17 mouse cellular contexts compared by ENCODE assay signal in genomic region chr15:10738354-10739142, GRCm38 (mm10). TPM values are rescaled to one million over a fixed set of nuclear protein-coding genes. Genes with fewer than 3 reads are reported as not detected.
A peak's percentile ranks its signal among the peaks of the same experiment; 100 is the strongest.
DNase-seq lines count a peak whose midpoint lies in the region; ATAC-seq and TF ChIP-seq lines count a peak whose summit lies in the region.
"Had no signal": no experiment of that assay in that cellular context is flagged by ENCODE, and none has a peak within 500 bp of the region (broad histone marks: within the 10 kb centered on the region; RNA-seq: fewer than 3 reads in every experiment).

No protein-coding gene starts in this region.

- no peak for TF ChIP-seq EP300 in heart, adult 2 months (IDR thresholded peaks at IDR 0.05; ENCODE audit: insufficient read depth, low read depth, low read length)

- H3K27me3 ChIP-seq in heart, adult 2 months (ENCODE audit: control insufficient read depth, insufficient read depth, low read length) = no peaks in the 10 kb centered on the region
- no peaks in the 10 kb centered on the region for H3K27me3 ChIP-seq in limb, embryonic 14.5 days (ENCODE audit: control insufficient read depth, insufficient read depth, low read length)
- no peaks in the 10 kb centered on the region for H3K27me3 ChIP-seq in limb, embryonic 10.5 days (ENCODE audit: low read depth, poor library complexity, severe bottlenecking)
- no peaks in the 10 kb centered on the region for H3K27me3 ChIP-seq in small intestine, adult 2 months (ENCODE audit: control insufficient read depth, insufficient read depth, low read length)
- H3K27me3 ChIP-seq: liver, embryonic 13.5 days had no signal

- no peaks in the 10 kb centered on the region for H3K79me2 ChIP-seq in heart, adult 2 months (replicated peaks; ENCODE audit: control insufficient read depth, insufficient read depth, low read length)

- H3K4me1 ChIP-seq in heart, adult 2 months (ENCODE audit: control insufficient read depth, insufficient read depth, low read length) = peaks cover 2% of the 10 kb centered on the region
- peaks cover 6% of the 10 kb centered on the region for H3K4me1 ChIP-seq in limb, embryonic 14.5 days (ENCODE audit: control insufficient read depth, insufficient read depth, low read length)
- 0 out of 2 replicates have a peak, but pooled peaks cover 3% of the 10 kb centered on the region for H3K4me1 ChIP-seq in limb, embryonic 10.5 days
- H3K4me1 ChIP-seq in small intestine, adult 2 months (ENCODE audit: control insufficient read depth, insufficient read depth, insufficient read length, low read length) = no peaks in the 10 kb centered on the region
- H3K4me1 ChIP-seq: liver, embryonic 13.5 days had no signal

- no peak for ATAC-seq in limb, embryonic 14.5 days (ENCODE audit: low FRiP score, low read depth)
- ATAC-seq: forebrain, embryonic 14.5 days; hindbrain, embryonic 16.5 days had no signal

- TF ChIP-seq CTCF in heart, adult 2 months (IDR thresholded peaks at IDR 0.05) = no peak
- no peak for TF ChIP-seq CTCF in small intestine, adult 2 months (IDR thresholded peaks at IDR 0.05; ENCODE audit: extremely low read depth, insufficient read length, insufficient replicate concordance, low read depth, low read length)

- no peak overlapping the region for H3K4me3 ChIP-seq in heart, adult 2 months
- H3K4me3 ChIP-seq in limb, embryonic 14.5 days (replicated peaks; ENCODE audit: low read length) = no peak overlapping the region
- H3K4me3 ChIP-seq in limb, embryonic 10.5 days = no peak overlapping the region
- no peak overlapping the region for H3K4me3 ChIP-seq in small intestine, adult 2 months (ENCODE audit: low read depth, low read length)
- H3K4me3 ChIP-seq: heart, embryonic 15.5 days; liver, embryonic 13.5 days; megakaryocyte, embryonic 14.5 days had no signal

- no peak overlapping the region for H3K4me2 ChIP-seq in limb, embryonic 14.5 days (replicated peaks; ENCODE audit: low read depth, low read length, severe bottlenecking)
- H3K4me2 ChIP-seq: heart, embryonic 15.5 days; liver, embryonic 13.5 days had no signal

- no peak for DNase-seq in heart, adult 2 months
- no peak for DNase-seq in heart, postnatal 10 days
- no peak for DNase-seq in limb, embryonic 14.5 days (ENCODE audit: low spot score)
- no peak for DNase-seq in limb, embryonic 10.5 days (ENCODE audit: low spot score)
- DNase-seq in kidney, postnatal 25 days = peak; percentile 36 to 55
- DNase-seq in thymus, postnatal 4 days = no peak
- no peak for DNase-seq in liver
- DNase-seq: cerebellum, adult 9-11 months; gastrocnemius, postnatal 36 days; liver, embryonic 13.5 days; retina, postnatal 1 day; thymus, adult 18-20 months had no signal

- no peak overlapping the region for H3K9ac ChIP-seq in heart, adult 2 months (ENCODE audit: low read depth, low read length)
- no peak overlapping the region for H3K9ac ChIP-seq in limb, embryonic 14.5 days (ENCODE audit: low read depth, low read length, severe bottlenecking)
- H3K9ac ChIP-seq: heart, embryonic 15.5 days; liver, embryonic 13.5 days had no signal

- WGBS in heart, adult 2 months = 44% methylated on average over 6 of the region's 6 CpGs
- 74% methylated on average over 6 of the region's 6 CpGs for WGBS in limb, embryonic 14.5 days
- 80% methylated on average over 6 of the region's 6 CpGs for WGBS in limb, embryonic 10.5 days
- 58% methylated on average over 6 of the region's 6 CpGs for WGBS in small intestine, adult 2 months

- no peaks in the 10 kb centered on the region for H3K9me3 ChIP-seq in limb, embryonic 14.5 days (ENCODE audit: control insufficient read depth, low read length)
- no peaks in the 10 kb centered on the region for H3K9me3 ChIP-seq in limb, embryonic 10.5 days (replicated peaks)
- H3K9me3 ChIP-seq: heart, embryonic 15.5 days; liver, embryonic 13.5 days; megakaryocyte, embryonic 14.5 days had no signal

- peak overlapping the region; percentile 7; the same call in 1 of the 2 replicates for H3K27ac ChIP-seq in heart, adult 2 months
- peak overlapping the region; percentile 14 for H3K27ac ChIP-seq in limb, embryonic 14.5 days (replicated peaks; ENCODE audit: low read depth, low read length)
- H3K27ac ChIP-seq in limb, embryonic 10.5 days = no peak overlapping the region
- H3K27ac ChIP-seq in small intestine, adult 2 months (ENCODE audit: insufficient read depth, low read depth, low read length) = peak overlapping the region; percentile 54; the same call in 1 of the 2 replicates
- H3K27ac ChIP-seq: heart, embryonic 15.5 days; liver, embryonic 13.5 days had no signal

- intact Hi-C loops in heart, adult 2 months (cut with DNase I) = no loop called here
- intact Hi-C loops in heart, postnatal 10 days (cut with DNase I) = no loop called here

- no peak for TF ChIP-seq POLR2A in heart, adult 2 months (IDR thresholded peaks at IDR 0.05; ENCODE audit: insufficient read depth, low read depth, low read length)
- no peak for TF ChIP-seq POLR2A in limb, embryonic 14.5 days (IDR thresholded peaks at IDR 0.05; ENCODE audit: borderline replicate concordance, extremely low read depth, insufficient read depth, insufficient read length)
- no peak for TF ChIP-seq POLR2A in small intestine, adult 2 months (IDR thresholded peaks at IDR 0.05; ENCODE audit: low read depth, low read length)

- 0 out of 2 replicates have a peak, but pooled peaks cover 2% of the 10 kb centered on the region for H3K36me3 ChIP-seq in heart, adult 2 months (ENCODE audit: control insufficient read depth, insufficient read depth, low read length)
- H3K36me3 ChIP-seq in limb, embryonic 14.5 days (ENCODE audit: control insufficient read depth, insufficient read depth, low read length) = no peaks in the 10 kb centered on the region
- no peaks in the 10 kb centered on the region for H3K36me3 ChIP-seq in limb, embryonic 10.5 days
- H3K36me3 ChIP-seq in small intestine, adult 2 months (ENCODE audit: control insufficient read depth, insufficient read depth, low read length) = no peaks in the 10 kb centered on the region
- H3K36me3 ChIP-seq: heart, embryonic 15.5 days; liver, embryonic 13.5 days had no signal

RNA-seq across cellular contexts. Expression of gene Rai14, which starts 24.1 kb away (rescaled TPM):
- total RNA-seq in heart, adult 2 months (2021) = 1 to 10 TPM; 3.7 to 4.3 TPM
- 1.1 and 1.5 TPM in 2 replicates for polyA plus RNA-seq in heart, adult 2 months (2012; rRNA removed)
- total RNA-seq in heart, postnatal 10 days (2021) = 10 to 100 TPM in 1 of 2 experiments, 1 to 10 TPM in 1; 9.7 to 11.0 TPM
- polyA plus RNA-seq in limb, embryonic 14.5 days (2012; rRNA removed) = 38.6 and 44.6 TPM in 2 replicates
- polyA plus RNA-seq in limb, embryonic 14.5 days (2014; fragmentation: Nextera tagmentation; extraction: Ambion mirVana) = 57.2 and 66.4 TPM in 2 replicates
- polyA plus RNA-seq in limb, embryonic 10.5 days (2016; fragmentation: Nextera tagmentation; extraction: Ambion mirVana) = 50.5 and 64.8 TPM in 2 replicates
- 0.63 and 2.1 TPM in 2 replicates for polyA plus RNA-seq in small intestine, adult 2 months (2012; rRNA removed)

Comparison
In these comparisons a context has a peak if more than half of its experiments do, and no peak if none do; other contexts are left out.
1. DNase-seq: peak in kidney, postnatal 25 days (2 of 2); none in heart, adult 2 months (0 of 2), heart, postnatal 10 days (0 of 2), limb, embryonic 14.5 days (single experiment), limb, embryonic 10.5 days (single experiment), thymus, postnatal 4 days (single experiment) and liver (single experiment).
2. RNA of gene Rai14, which starts 24.1 kb away (polyA plus RNA-seq): 50.5 to 64.8 TPM in limb, embryonic 10.5 days and 38.6 to 66.4 TPM in limb, embryonic 14.5 days; 0.63 to 2.1 TPM in small intestine, adult 2 months and 1.1 to 1.5 TPM in heart, adult 2 months; every median in the first group is over 10 times any median in the second.